Mouse (Mus musculus) kidney, postnatal 0 days (tissue): Measurements from ENCODE around the gene Ssbp3. TPM values are rescaled to one million over a fixed set of nuclear protein-coding genes. Genes with fewer than 3 reads are reported as not detected.
A peak's percentile ranks its signal among the peaks of the same experiment; 100 is the strongest.

Source experiments
- ATAC-seq: fragments of 200-750 bp; cut with Nextera tagmentation; replicated peaks from 2 replicates; pipeline ENCODE4 v1.8.0; 2017; ENCODE audit warnings: low read depth, moderate number of reproducible peaks, moderate TSS enrichment, moderate library complexity; ENCODE audit not compliant: low FRiP score
- DNase-seq: peaks from one replicate; pipeline ENCODE4 v3.0.0-alpha.2; 2016; ENCODE audit warnings: low spot score
- H3K27ac ChIP-seq: fragments of 300-500 bp; sonication (generic); 2 replicates; pipeline ENCODE4 v1.5.1; 2014; ENCODE audit warnings: mild to moderate bottlenecking
- H3K27me3 ChIP-seq: fragments of 300-500 bp; sonication (generic); 2 replicates; pipeline ENCODE4 v1.6.1; 2014; ENCODE audit warnings: low read length, mixed read lengths; ENCODE audit not compliant: insufficient read depth
- H3K36me3 ChIP-seq: fragments of 300-500 bp; sonication (generic); 2 replicates; pipeline ENCODE4 v1.6.1; 2014; ENCODE audit warnings: low read length, mixed read lengths; ENCODE audit not compliant: insufficient read depth
- H3K4me1 ChIP-seq: fragments of 300-500 bp; sonication (generic); replicated peaks from 2 replicates; pipeline ENCODE4 v1.6.1; 2014; ENCODE audit warnings: antibody characterized with exemption, low read length, mixed read lengths; ENCODE audit not compliant: insufficient read depth
- H3K4me2 ChIP-seq: fragments of 300-500 bp; sonication (generic); 2 replicates; pipeline ENCODE4 v1.6.1; 2014; ENCODE audit warnings: mild to moderate bottlenecking, low read length, moderate library complexity, mixed read lengths
- H3K4me3 ChIP-seq: fragments of 300-500 bp; sonication (generic); replicated peaks from 2 replicates; pipeline ENCODE4 v1.5.1; 2014; ENCODE audit warnings: low read depth, low read length
- H3K9ac ChIP-seq: fragments of 300-500 bp; sonication (generic); 2 replicates; pipeline ENCODE4 v1.6.1; 2014; ENCODE audit warnings: low read depth, low read length
- H3K9me3 ChIP-seq: fragments of 300-500 bp; sonication (generic); replicated peaks from 2 replicates; pipeline ENCODE4 v1.6.1; 2016; ENCODE audit warnings: low read length, inconsistent platforms, mixed read lengths
- CTCF ChIP-seq: IDR thresholded peaks from 2 replicates; pipeline ENCODE4 v1.5.1; 2016; ENCODE audit warnings: antibody characterized with exemption, low read depth, mild to moderate bottlenecking, moderate library complexity
- WGBS: fragments of 180-500 bp; shearing (Covaris S2); extraction: QIAGEN DNeasy Blood & Tissue Kit; methylation state at CpG from one replicate; pipeline ENCODE4 v1.1.7; 2014; 5-methylcytosine and 5-hydroxymethylcytosine counted together
- polyA plus RNA-seq: library from polyadenylated mRNA; unstranded; fragments of >200 nt; fragmentation: Nextera tagmentation; extraction: Ambion mirVana; gene quantifications from 2 replicates; pipeline ENCODE4 v1.2.1, GENCODE M21; 2015

Gene Ssbp3
- polyA plus RNA-seq, 1 experiment from 2014 or later: 68.3 TPM

DNA sequence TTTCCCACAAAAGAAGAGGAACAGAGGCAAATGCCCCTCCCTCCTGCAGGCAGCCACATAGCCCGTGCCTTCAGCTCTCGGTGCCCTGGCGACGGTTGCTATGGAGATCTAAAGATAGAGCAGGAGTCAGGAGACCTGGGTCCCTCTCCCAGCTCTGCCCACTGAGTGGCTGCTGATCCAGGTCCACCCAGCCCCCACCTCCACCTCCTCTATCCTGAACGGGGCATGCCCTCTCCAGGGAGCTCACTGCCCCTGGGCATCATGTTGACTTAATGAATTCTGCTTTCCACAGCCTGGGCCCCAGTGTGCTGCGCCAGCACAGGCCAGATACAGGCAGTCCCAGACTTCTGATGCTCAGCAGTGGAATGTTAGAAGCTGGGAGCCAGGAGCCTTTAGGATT, 174.4 kb downstream of the Ssbp3 start:
- Histone ChIP-seq H3K4me1 (peaks cover 7% of the 10 kb centered on the region; the same call in 1 of the 2 replicates), H3K27ac (peak overlapping the region; percentile 42; the same call in 1 of the 2 replicates), H3K9ac (no peak overlapping the region), H3K9me3 (no peaks in the 10 kb centered on the region), H3K36me3 (no peaks in the 10 kb centered on the region), H3K27me3 (no peaks in the 10 kb centered on the region), H3K4me2 (no peak overlapping the region), H3K4me3 (no peak overlapping the region)
- DNase-seq (peak; percentile 22), ATAC-seq (peak; percentile 82)
- 29% methylated on average over 6 of the region's 6 CpGs for WGBS
- no peak for TF ChIP-seq CTCF

DNA sequence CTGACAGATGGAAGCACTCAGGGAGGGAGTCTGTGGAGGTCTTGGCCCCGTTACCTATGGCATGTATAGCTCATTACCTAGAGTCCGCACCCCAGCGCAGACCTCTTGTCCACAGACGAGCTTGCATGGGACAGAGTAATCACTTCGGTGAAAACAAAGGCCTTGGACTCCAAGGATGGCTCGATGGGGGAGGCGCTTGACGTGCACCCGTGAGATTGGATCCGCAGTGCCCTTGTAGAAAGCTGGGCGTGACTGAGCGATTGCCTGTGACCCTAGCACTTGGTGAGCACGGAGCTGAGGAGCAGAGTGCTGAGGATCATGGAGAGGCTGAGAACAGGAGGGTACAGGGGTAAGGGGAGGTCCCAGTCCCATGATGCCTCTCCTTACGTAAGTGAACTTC, 181.2 kb downstream of the Ssbp3 start:
- H3K27me3 ChIP-seq: no peaks in the 10 kb centered on the region
- H3K4me2 ChIP-seq: no peak overlapping the region
- DNase-seq (no peak), ATAC-seq (no peak)
- H3K9ac ChIP-seq: no peak overlapping the region
- H3K36me3 ChIP-seq: no peaks in the 10 kb centered on the region
- H3K9me3 ChIP-seq: no peaks in the 10 kb centered on the region
- no peaks in the 10 kb centered on the region for H3K4me1 ChIP-seq
- no peak overlapping the region for H3K4me3 ChIP-seq
- 69% methylated on average over 14 of the region's 14 CpGs for WGBS
- no peak overlapping the region for H3K27ac ChIP-seq
- no peak for TF ChIP-seq CTCF

DNA sequence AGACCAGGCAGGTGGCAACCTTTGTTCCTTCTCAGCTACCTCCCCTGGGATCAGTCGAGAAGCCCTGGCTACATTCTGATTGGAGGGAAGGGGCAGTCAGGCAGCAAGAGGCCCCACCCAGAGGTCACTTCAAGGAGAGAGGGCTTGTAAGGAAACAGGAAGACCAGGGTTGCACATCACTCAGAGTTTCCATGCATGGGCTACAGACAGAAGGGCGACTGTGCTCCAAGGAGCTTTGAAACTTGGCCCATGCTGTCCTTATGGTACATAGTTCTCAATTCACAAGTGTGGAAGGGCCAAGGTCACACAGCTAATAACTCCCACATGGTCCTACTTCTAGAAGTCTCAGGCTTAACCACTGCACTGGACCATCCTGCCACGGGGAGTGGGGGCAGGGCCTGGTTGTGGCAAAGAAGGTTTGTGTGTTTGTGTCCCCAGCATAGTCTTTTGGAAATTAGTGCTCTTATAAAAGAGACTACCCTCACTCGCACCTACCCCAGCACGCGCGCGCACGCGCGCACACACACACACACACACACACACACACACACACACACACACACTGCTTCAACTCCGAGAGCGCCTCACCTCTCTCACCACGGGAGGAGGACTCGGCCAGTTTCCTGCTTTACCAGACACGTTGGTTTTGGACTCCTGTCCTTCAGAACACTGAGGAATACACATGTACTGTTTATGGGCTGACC, 184.1 kb downstream of the Ssbp3 start:
- no peak for TF ChIP-seq CTCF
- DNase-seq: no peak
- no peak overlapping the region for H3K4me3 ChIP-seq
- no peak overlapping the region for H3K4me2 ChIP-seq
- 72% methylated on average over 16 of the region's 16 CpGs for WGBS
- no peaks in the 10 kb centered on the region for H3K4me1 ChIP-seq
- no peak overlapping the region for H3K9ac ChIP-seq
- no peaks in the 10 kb centered on the region for H3K27me3 ChIP-seq
- H3K27ac ChIP-seq: no peak overlapping the region
- no peaks in the 10 kb centered on the region for H3K9me3 ChIP-seq
- no peak for ATAC-seq
- H3K36me3 ChIP-seq: no peaks in the 10 kb centered on the region

GRCm38 (mm10) chr4:107096043-107096442, 185.5 kb downstream of the Ssbp3 start:
- Histone ChIP-seq H3K4me1 (no peaks in the 10 kb centered on the region), H3K9ac (no peak overlapping the region), H3K27ac (no peak overlapping the region), H3K36me3 (no peaks in the 10 kb centered on the region), H3K4me3 (no peak overlapping the region), H3K27me3 (no peaks in the 10 kb centered on the region), H3K4me2 (no peak overlapping the region), H3K9me3 (no peaks in the 10 kb centered on the region)
- DNase-seq (no peak), ATAC-seq (no peak)
- no peak for TF ChIP-seq CTCF
- WGBS: 65% methylated on average over 6 of the region's 6 CpGs

- H3K27me3 ChIP-seq: no peaks in the 10 kb centered on the region
- no peak within 1 kb of the TSS for H3K27ac ChIP-seq
- no peak for ATAC-seq
- H3K9me3 ChIP-seq: no peaks in the 10 kb centered on the region
- no peak for DNase-seq
- TF ChIP-seq CTCF: no peak
- 74% methylated on average over 16 of the region's 16 CpGs for WGBS
- H3K36me3 ChIP-seq: no peaks in the 10 kb centered on the region
- no peak within 1 kb of the TSS for H3K4me3 ChIP-seq
- H3K4me2 ChIP-seq: no peak within 1 kb of the TSS
- no peak within 1 kb of the TSS for H3K9ac ChIP-seq
- no peaks in the 10 kb centered on the region for H3K4me1 ChIP-seq
Measured at GRCm38 (mm10) chr4:107096841-107097373, 186.4 kb downstream of the Ssbp3 start, which contains the start of gene Cdcp2. Cdcp2 (plus strand) TSS chr4:107096891.

GRCm38 (mm10) chr4:107097871-107098270, 187.4 kb downstream of the Ssbp3 start:
- Histone ChIP-seq H3K4me3 (no peak overlapping the region), H3K27ac (no peak overlapping the region), H3K36me3 (no peaks in the 10 kb centered on the region), H3K4me2 (no peak overlapping the region), H3K9ac (no peak overlapping the region), H3K4me1 (no peaks in the 10 kb centered on the region), H3K9me3 (no peaks in the 10 kb centered on the region), H3K27me3 (no peaks in the 10 kb centered on the region)
- ATAC-seq (no peak), DNase-seq (no peak)
- 0 out of 2 replicates have a peak, but pooled peaks have one; percentile 4 for TF ChIP-seq CTCF
- 27% methylated on average over 15 of the region's 15 CpGs for WGBS
